Mouse (Mus musculus): Measurements from ENCODE around the gene Reep1.
"Not testable (repeated sequence)": the region's sequence is repeated elsewhere in the genome, so short reads cannot be mapped to it uniquely, and the experiment has no call there.

The Reep1 gene

GRCm38 (mm10) chr6:71840597-71841290, 133.4 kb downstream of the Reep1 start:
- DNase-seq (ENCODE audit: low spot score): no peak

- not testable (repeated sequence) for DNase-seq (ENCODE audit: low spot score)
Observed at GRCm38 (mm10) chr6:71846906-71847305, 139.5 kb downstream of the Reep1 start.
